Mouse (Mus musculus) cerebellum, postnatal 14 days (tissue): ENCODE measurements at regions not wholly inside any gene's neighbourhood (a gene's known extent, or its start where the extent isn't known, plus 50 kb on each side); places are given as distances from the start of the nearest gene placed in this dataset.

Experiments used
- DNase-seq, 2 experiments: peaks; one replicate each; pipeline ENCODE4 v3.0.0; 2021; ENCODE audit warnings: mixed read lengths in 2 of 2

DNA sequence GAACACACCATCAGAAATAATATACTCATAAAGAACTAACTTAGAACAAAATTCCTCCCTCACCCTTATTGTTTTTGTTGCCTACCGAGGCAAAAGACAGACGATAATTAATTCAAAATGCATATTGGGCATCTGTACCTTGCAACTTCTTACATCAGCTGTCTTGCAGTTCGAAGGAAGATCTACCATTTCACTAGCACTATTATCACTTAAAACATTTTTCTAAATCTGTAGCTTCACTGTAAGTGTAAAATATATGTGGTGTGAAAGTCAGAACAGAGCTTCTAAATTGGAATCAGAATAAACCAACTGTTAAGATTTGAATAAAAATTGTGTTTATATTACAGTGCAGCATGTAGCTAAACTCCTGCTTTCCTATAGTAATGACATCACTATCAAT lies 562.4 kb upstream of the Atp10a start:
- no peak for DNase-seq

DNA sequence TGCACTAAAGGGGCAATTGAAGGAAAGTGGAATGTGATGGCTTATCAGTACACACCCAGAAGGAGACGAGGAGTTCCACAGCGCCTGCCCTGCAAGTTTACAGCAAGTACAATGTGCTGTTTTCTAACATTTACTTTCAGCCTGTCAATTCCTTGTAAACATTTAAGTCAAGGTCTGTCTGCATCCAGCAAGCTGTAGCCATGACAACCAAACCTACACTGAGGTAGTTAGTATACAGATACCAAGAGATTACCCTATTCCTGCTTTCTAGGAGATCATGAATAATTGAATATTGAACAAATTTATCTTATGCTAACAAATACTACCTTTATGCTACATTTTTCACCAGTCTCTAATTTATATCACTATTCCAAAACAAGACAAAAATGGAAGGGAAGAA lies 569.0 kb upstream of the Gabra5 start:
- no peak for DNase-seq

DNA sequence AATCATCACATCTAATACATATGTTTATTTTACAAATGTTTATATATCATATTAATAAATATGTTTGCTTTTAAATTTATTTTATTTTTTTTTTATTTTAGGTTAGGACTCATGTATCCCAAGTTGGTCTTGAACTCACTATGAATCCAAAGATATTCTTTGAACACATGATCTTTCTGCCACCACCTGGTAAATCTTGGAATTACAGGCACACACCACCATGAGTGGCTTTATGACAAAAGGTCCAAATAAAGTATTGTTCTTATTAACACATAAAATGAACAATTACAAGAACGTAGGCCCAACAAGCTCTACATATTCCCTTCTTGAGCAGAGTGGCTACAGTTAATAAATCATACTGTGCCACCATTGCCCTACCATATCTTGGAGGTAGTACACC lies 523.1 kb upstream of the Gabra5 start:
- DNase-seq: peak; percentile 17 to 33

DNA sequence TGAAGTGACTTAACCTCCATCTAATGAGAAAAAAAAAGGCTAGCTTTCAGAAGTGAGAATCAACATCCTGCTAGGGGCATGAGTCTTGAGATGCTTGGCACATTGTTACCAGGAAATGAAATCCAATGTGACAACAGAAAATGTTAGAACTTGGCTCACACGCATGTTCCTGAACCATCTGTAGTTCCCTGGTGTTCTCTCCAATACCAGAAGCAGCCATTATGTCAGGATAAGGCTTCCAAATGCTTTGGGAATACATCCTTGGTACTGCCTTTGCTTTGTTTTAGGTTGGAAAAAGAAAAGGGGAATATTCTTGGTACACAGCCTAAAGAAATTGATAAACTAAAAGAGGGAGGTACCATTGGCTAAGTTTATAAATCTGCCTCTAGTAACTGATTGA lies 522.3 kb upstream of the Gabra5 start:
- DNase-seq: no peak

DNA sequence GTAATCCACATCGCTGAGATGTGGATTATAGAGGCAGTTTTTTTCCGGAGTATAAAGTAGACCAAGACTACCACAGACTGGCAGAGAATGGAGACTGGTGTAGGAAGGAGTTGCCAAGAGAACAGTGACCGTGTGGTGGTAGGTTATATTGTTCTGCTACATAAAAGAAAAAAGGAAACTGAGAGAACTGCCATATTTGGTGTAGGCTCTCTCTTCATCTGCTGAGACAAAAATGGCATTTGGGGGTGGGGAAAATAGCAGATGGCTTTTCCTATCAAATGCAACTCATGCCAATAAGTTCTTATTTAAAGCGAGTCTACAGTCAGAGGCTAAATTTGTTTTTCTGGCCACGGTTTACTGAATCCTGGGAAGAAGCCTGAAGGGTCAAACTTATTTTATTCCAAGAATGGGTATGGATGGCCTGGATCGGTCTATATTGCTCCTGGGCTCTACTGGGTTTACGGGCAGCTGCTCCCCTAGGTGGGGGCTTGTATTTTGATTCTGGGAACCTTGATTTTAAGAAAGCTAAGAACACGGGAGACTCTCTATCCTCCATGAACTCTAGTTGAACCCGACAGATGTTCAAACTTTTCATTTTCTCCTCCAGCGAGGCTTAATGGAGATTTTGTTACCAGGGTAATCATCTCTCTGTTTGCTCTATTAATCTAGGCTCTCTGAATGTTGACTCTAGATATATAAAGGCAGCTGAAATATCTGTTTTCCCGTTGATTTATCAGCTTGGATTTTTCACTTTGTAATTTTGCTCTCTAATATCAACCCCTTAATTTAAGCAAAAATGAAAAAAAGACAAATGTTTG lies 482.8 kb upstream of the Gabra5 start:
- no peak for DNase-seq

DNA sequence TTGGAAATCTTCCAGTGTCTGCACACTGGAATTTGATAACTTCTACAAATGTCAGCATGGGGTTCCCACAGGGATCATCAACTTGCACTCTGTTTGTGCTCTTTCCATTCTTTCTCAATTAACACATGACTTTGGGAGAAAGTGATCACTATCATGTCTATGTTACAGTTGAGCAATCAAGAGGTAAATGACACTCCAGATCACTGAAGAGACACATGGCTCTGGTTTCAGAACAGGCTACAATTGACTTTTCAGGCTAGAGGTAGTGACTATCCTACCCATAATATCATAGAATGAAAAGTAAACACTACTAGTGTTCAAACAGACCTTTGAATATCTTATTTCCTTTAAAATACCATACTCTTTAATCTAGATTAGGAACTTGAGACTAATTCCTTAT lies 473.3 kb upstream of the Gabra5 start:
- DNase-seq: no peak

GRCm38 (mm10) chr7:57966216-57966615 lies 456.4 kb upstream of the Gabra5 start:
- DNase-seq: no peak

DNA sequence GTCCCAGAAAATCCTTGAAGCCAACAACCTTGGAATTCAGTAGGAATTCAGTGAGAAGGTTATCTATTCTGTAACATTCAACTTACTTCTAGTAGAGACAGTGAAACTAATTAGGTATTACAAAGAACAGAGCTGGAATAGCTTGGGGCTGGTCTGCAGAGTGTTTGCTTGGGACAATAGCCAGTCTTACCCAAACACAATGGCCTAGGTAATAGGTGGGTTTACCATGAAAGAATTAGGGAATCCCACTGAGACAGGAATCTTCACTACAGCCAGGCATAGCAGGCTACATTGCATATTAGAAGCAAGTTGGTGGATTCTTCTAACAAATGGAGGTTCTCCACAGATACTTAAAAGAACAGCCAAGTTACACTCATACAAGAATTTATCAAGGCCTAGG lies 449.0 kb upstream of the Gabra5 start:
- no peak for DNase-seq
